Mouse (Mus musculus): ENCODE data around the gene Synm. TPM values are rescaled to one million over a fixed set of nuclear protein-coding genes. Genes with fewer than 3 reads are reported as not detected.
A peak's percentile ranks its signal among the peaks of the same experiment; 100 is the strongest.

Gene Synm
- polyA plus RNA-seq, 1 experiment from 2014 or later, result 7.1 TPM

GRCm38 (mm10) chr7:67758506-67758857 lies 1.1 kb downstream of the Synm start:
- peak overlapping the region; percentile 76 for H3K9ac ChIP-seq (ENCODE audit: low read depth, low read length)
- H3K27me3 ChIP-seq (replicated peaks; ENCODE audit: control insufficient read depth, insufficient read depth, low read length), result peaks cover 9% of the 10 kb centered on the region
- no peak; the same call in 1 of the 2 replicates for ATAC-seq
- H3K9me3 ChIP-seq (ENCODE audit: control insufficient read depth, low read length), result no peaks in the 10 kb centered on the region
- 0% methylated on average over 17 of the region's 19 CpGs for WGBS
- peak overlapping the region; percentile 97 for H3K4me2 ChIP-seq (ENCODE audit: low read length)
- H3K27ac ChIP-seq (ENCODE audit: low read depth, low read length), result peak overlapping the region; percentile 80
- H3K4me1 ChIP-seq (ENCODE audit: control insufficient read depth, insufficient read depth, low read depth, low read length), result peaks cover 6% of the 10 kb centered on the region
- H3K36me3 ChIP-seq (ENCODE audit: control insufficient read depth, insufficient read depth, low read length), result no peaks in the 10 kb centered on the region
- peak overlapping the region; percentile 68 for H3K4me3 ChIP-seq (ENCODE audit: low read length)

GRCm38 (mm10) chr7:67756636-67757035 lies 2.9 kb downstream of the Synm start:
- no peak for ATAC-seq
- H3K36me3 ChIP-seq (ENCODE audit: control insufficient read depth, insufficient read depth, low read length), result no peaks in the 10 kb centered on the region
- no peaks in the 10 kb centered on the region for H3K9me3 ChIP-seq (ENCODE audit: control insufficient read depth, low read length)
- H3K9ac ChIP-seq (ENCODE audit: low read depth, low read length), result no peak overlapping the region
- H3K27me3 ChIP-seq (replicated peaks; ENCODE audit: control insufficient read depth, insufficient read depth, low read length), result peaks cover 9% of the 10 kb centered on the region
- no peak overlapping the region for H3K27ac ChIP-seq (ENCODE audit: low read depth, low read length)
- H3K4me1 ChIP-seq (ENCODE audit: control insufficient read depth, insufficient read depth, low read depth, low read length), result peaks cover 6% of the 10 kb centered on the region
- H3K4me2 ChIP-seq (ENCODE audit: low read length), result no peak overlapping the region
- 86% methylated on average over 5 of the region's 5 CpGs for WGBS
- no peak overlapping the region for H3K4me3 ChIP-seq (ENCODE audit: low read length)

DNA sequence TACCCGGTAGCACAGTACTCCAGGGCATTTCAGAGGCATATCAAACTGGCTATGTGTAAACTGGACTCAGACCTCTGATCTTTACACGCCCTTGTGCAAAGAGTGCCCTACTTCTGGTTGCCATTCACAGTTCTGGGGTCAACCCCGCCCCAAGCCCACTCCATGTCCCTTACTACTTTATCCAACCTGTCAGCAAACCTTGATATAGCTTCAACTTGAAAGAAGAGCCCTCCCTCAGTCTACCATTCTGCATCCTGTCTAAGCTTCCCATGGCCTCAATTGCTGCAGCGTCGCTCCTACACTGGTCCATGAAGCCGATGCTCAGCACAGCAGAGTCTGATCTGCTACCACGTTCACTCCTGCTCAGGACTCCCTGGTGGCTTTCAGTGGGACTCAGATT lies 4.2 kb downstream of the Synm start:
- peaks cover 6% of the 10 kb centered on the region for H3K4me1 ChIP-seq (ENCODE audit: control insufficient read depth, insufficient read depth, low read depth, low read length)
- 87% methylated on average over 7 of the region's 7 CpGs for WGBS
- H3K9me3 ChIP-seq (ENCODE audit: control insufficient read depth, low read length), result no peaks in the 10 kb centered on the region
- no peak overlapping the region for H3K9ac ChIP-seq (ENCODE audit: low read depth, low read length)
- no peaks in the 10 kb centered on the region for H3K36me3 ChIP-seq (ENCODE audit: control insufficient read depth, insufficient read depth, low read length)
- H3K27me3 ChIP-seq (replicated peaks; ENCODE audit: control insufficient read depth, insufficient read depth, low read length), result peaks cover 7% of the 10 kb centered on the region
- no peak overlapping the region for H3K27ac ChIP-seq (ENCODE audit: low read depth, low read length)
- H3K4me2 ChIP-seq (ENCODE audit: low read length), result no peak overlapping the region
- no peak overlapping the region for H3K4me3 ChIP-seq (ENCODE audit: low read length)
- no peak for ATAC-seq

GRCm38 (mm10) chr7:67754606-67755005 lies 4.9 kb downstream of the Synm start:
- Histone ChIP-seq H3K4me3 (ENCODE audit: low read length) (no peak overlapping the region), H3K4me1 (ENCODE audit: control insufficient read depth, insufficient read depth, low read depth, low read length) (peaks cover 2% of the 10 kb centered on the region; the same call in 1 of the 2 replicates), H3K4me2 (ENCODE audit: low read length) (no peak overlapping the region), H3K36me3 (ENCODE audit: control insufficient read depth, insufficient read depth, low read length) (no peaks in the 10 kb centered on the region), H3K27ac (ENCODE audit: low read depth, low read length) (no peak overlapping the region), H3K9me3 (ENCODE audit: control insufficient read depth, low read length) (no peaks in the 10 kb centered on the region), H3K27me3 (replicated peaks; ENCODE audit: control insufficient read depth, insufficient read depth, low read length) (peaks cover 7% of the 10 kb centered on the region), H3K9ac (ENCODE audit: low read depth, low read length) (no peak overlapping the region)
- no peak for ATAC-seq
- 71% methylated on average over 11 of the region's 11 CpGs for WGBS

DNA sequence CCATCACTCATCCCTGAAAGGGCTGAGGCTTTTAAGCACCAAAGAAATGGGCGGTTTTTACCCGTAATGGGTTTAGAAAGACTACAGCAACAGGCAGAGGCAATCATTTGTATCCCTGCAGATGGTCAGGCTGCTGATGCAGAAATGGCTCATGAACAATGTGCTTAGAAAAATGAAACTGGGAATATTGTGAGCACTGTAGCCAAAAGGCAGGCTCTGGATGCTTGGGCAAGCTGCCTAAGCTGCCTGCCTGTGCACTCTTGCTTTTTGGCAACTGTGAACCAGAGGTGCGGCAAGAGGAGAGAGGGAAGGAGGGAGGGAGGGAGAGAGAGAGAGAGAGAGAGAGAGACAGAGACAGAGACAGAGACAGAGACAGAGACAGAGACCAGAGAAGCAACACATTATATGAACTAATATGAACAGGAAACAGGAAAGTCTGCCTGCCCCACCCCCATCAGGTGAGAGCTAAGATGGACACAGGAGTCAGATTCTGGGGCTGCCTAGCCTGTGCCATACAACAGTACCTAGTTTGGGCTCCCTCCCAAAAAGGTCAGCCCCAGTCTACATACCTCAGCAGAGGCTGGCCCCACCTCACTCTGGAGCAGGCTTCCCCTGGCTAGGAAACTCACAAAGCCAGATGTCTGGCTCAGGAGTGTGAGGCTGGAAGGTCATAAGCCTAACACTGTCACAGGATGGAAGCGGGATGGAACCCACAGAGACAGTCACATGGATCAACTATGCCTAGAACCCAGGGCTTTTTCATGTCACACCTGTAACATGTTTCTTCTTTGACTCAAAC lies 9.9 kb downstream of the Synm start:
- WGBS, result 54% methylated on average over 4 of the region's 4 CpGs
- H3K27me3 ChIP-seq (replicated peaks; ENCODE audit: control insufficient read depth, insufficient read depth, low read length), result no peaks in the 10 kb centered on the region
- H3K27ac ChIP-seq (ENCODE audit: low read depth, low read length), result 0 out of 2 replicates have a peak overlapping the region, but pooled peaks have one; percentile 4
- H3K4me2 ChIP-seq (ENCODE audit: low read length), result no peak overlapping the region
- ATAC-seq, result no peak
- peaks cover 3% of the 10 kb centered on the region for H3K4me1 ChIP-seq (ENCODE audit: control insufficient read depth, insufficient read depth, low read depth, low read length)
- no peaks in the 10 kb centered on the region for H3K36me3 ChIP-seq (ENCODE audit: control insufficient read depth, insufficient read depth, low read length)
- H3K9me3 ChIP-seq (ENCODE audit: control insufficient read depth, low read length), result no peaks in the 10 kb centered on the region
- H3K4me3 ChIP-seq (ENCODE audit: low read length), result no peak overlapping the region
- H3K9ac ChIP-seq (ENCODE audit: low read depth, low read length), result no peak overlapping the region

GRCm38 (mm10) chr7:67747731-67748305 lies 11.7 kb downstream of the Synm start:
- H3K4me3 ChIP-seq (ENCODE audit: low read length), result no peak overlapping the region
- H3K27me3 ChIP-seq (replicated peaks; ENCODE audit: control insufficient read depth, insufficient read depth, low read length), result no peaks in the 10 kb centered on the region
- H3K4me1 ChIP-seq (ENCODE audit: control insufficient read depth, insufficient read depth, low read depth, low read length), result peaks cover 3% of the 10 kb centered on the region
- ATAC-seq, result no peak
- H3K27ac ChIP-seq (ENCODE audit: low read depth, low read length), result no peak overlapping the region
- 91% methylated on average over 4 of the region's 4 CpGs for WGBS
- H3K4me2 ChIP-seq (ENCODE audit: low read length), result no peak overlapping the region
- no peaks in the 10 kb centered on the region for H3K36me3 ChIP-seq (ENCODE audit: control insufficient read depth, insufficient read depth, low read length)
- H3K9ac ChIP-seq (ENCODE audit: low read depth, low read length), result no peak overlapping the region
- H3K9me3 ChIP-seq (ENCODE audit: control insufficient read depth, low read length), result no peaks in the 10 kb centered on the region

DNA sequence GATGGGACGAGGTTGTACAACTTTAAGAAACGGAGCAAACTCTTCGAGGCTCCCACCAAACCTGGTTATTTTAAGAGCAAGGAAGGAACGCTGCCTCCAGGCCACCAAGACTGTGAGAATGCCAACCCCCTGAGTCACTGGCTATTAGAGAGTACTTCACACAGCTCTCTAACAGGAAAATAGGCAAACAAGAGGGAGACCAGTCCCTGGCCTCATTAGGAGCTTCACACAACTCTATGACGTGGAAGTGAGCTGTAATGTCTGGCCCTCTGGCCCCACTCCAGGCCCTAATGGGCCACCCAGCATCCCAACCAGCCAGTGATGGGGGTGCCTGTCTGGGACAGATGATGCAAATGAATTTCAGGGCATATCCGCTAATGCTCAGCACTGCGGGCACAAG lies 17.8 kb downstream of the Synm start:
- Histone ChIP-seq H3K4me2 (ENCODE audit: low read length) (no peak overlapping the region), H3K27ac (ENCODE audit: low read depth, low read length) (no peak overlapping the region), H3K27me3 (replicated peaks; ENCODE audit: control insufficient read depth, insufficient read depth, low read length) (no peaks in the 10 kb centered on the region), H3K4me1 (ENCODE audit: control insufficient read depth, insufficient read depth, low read depth, low read length) (no peaks in the 10 kb centered on the region), H3K36me3 (ENCODE audit: control insufficient read depth, insufficient read depth, low read length) (no peaks in the 10 kb centered on the region), H3K4me3 (ENCODE audit: low read length) (no peak overlapping the region), H3K9ac (ENCODE audit: low read depth, low read length) (no peak overlapping the region), H3K9me3 (ENCODE audit: control insufficient read depth, low read length) (no peaks in the 10 kb centered on the region)
- 85% methylated on average over 7 of the region's 7 CpGs for WGBS
- no peak for ATAC-seq

- Histone ChIP-seq H3K4me2 (ENCODE audit: low read length) (no peak overlapping the region), H3K9me3 (ENCODE audit: control insufficient read depth, low read length) (no peaks in the 10 kb centered on the region), H3K27me3 (replicated peaks; ENCODE audit: control insufficient read depth, insufficient read depth, low read length) (no peaks in the 10 kb centered on the region), H3K4me1 (ENCODE audit: control insufficient read depth, insufficient read depth, low read depth, low read length) (no peaks in the 10 kb centered on the region; the same call in 1 of the 2 replicates), H3K4me3 (ENCODE audit: low read length) (no peak overlapping the region), H3K9ac (ENCODE audit: low read depth, low read length) (no peak overlapping the region), H3K36me3 (ENCODE audit: control insufficient read depth, insufficient read depth, low read length) (no peaks in the 10 kb centered on the region), H3K27ac (ENCODE audit: low read depth, low read length) (no peak overlapping the region)
- ATAC-seq, result no peak
- 82% methylated on average over 5 of the region's 5 CpGs for WGBS
Measured at GRCm38 (mm10) chr7:67740796-67741195, 18.7 kb downstream of the Synm start.

DNA sequence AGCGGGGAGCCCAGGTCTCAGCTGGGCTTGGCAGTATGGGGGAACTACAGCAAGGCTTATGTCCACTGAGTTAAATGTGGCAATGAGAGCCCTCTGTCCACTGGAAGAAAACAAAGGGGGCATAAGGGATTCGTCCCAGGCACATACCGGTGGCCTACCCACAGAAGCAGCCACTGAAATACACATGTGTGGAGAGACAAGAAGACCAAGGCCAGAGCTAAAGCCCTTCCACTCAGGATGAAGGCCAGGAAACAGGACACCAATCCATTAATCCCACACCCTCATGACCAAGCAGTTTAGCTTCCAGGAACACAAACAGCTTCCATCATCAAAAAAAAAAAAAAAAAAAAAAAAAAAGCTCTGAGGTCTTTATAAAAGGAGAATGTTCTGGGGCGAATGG lies 19.2 kb downstream of the Synm start:
- no peaks in the 10 kb centered on the region for H3K9me3 ChIP-seq (ENCODE audit: control insufficient read depth, low read length)
- no peak overlapping the region for H3K4me2 ChIP-seq (ENCODE audit: low read length)
- H3K4me3 ChIP-seq (ENCODE audit: low read length), result no peak overlapping the region
- no peak overlapping the region for H3K27ac ChIP-seq (ENCODE audit: low read depth, low read length)
- H3K9ac ChIP-seq (ENCODE audit: low read depth, low read length), result no peak overlapping the region
- no peaks in the 10 kb centered on the region; the same call in 1 of the 2 replicates for H3K4me1 ChIP-seq (ENCODE audit: control insufficient read depth, insufficient read depth, low read depth, low read length)
- 83% methylated on average over 4 of the region's 4 CpGs for WGBS
- no peaks in the 10 kb centered on the region for H3K27me3 ChIP-seq (replicated peaks; ENCODE audit: control insufficient read depth, insufficient read depth, low read length)
- H3K36me3 ChIP-seq (ENCODE audit: control insufficient read depth, insufficient read depth, low read length), result no peaks in the 10 kb centered on the region
- ATAC-seq, result no peak
